Mouse (Mus musculus) lung, embryonic 14.5 days (tissue): ENCODE data around the gene Ms4a6d. TPM values are rescaled to one million over a fixed set of nuclear protein-coding genes. Genes with fewer than 3 reads are reported as not detected.

Experiments
- ATAC-seq: fragments of 200-750 bp; cut with Nextera tagmentation; 2 replicates; pipeline ENCODE4 v1.8.0; 2017; ENCODE audit warnings: mild to moderate bottlenecking, moderate TSS enrichment, moderate library complexity; ENCODE audit not compliant: insufficient read depth
- DNase-seq: peaks from one replicate; pipeline ENCODE4 v3.0.0-alpha.2; 2015
- H3K27ac ChIP-seq: fragments of 300-500 bp; sonication (generic); 2 replicates; pipeline ENCODE4 v1.5.1; 2014; ENCODE audit warnings: low read depth, mild to moderate bottlenecking, moderate library complexity
- H3K27me3 ChIP-seq: fragments of 300-500 bp; sonication (generic); 2 replicates; pipeline ENCODE4 v1.6.1; 2014; ENCODE audit warnings: low read length, control low read depth; ENCODE audit not compliant: insufficient read depth
- H3K36me3 ChIP-seq: fragments of 300-500 bp; sonication (generic); 2 replicates; pipeline ENCODE4 v1.6.1; 2014; ENCODE audit warnings: control low read depth; ENCODE audit not compliant: insufficient read depth
- H3K4me1 ChIP-seq: fragments of 300-500 bp; sonication (generic); 2 replicates; pipeline ENCODE4 v1.6.1; 2014; ENCODE audit warnings: antibody characterized with exemption, control low read depth; ENCODE audit not compliant: insufficient read depth
- H3K4me2 ChIP-seq: fragments of 300-500 bp; sonication (generic); 2 replicates; pipeline ENCODE4 v1.6.1; 2014; ENCODE audit warnings: mild to moderate bottlenecking
- H3K4me3 ChIP-seq: fragments of 300-500 bp; sonication (generic); 2 replicates; pipeline ENCODE4 v1.5.1; 2014; ENCODE audit warnings: low read depth, low read length
- H3K9ac ChIP-seq: fragments of 300-500 bp; sonication (generic); 2 replicates; pipeline ENCODE4 v1.6.1; 2014
- H3K9me3 ChIP-seq: fragments of 300-500 bp; sonication (generic); 2 replicates; pipeline ENCODE4 v1.6.1; 2016; ENCODE audit warnings: low read depth, low read length, control low read depth
- CTCF ChIP-seq: IDR thresholded peaks from 2 replicates; pipeline ENCODE4 v1.5.1; 2016; ENCODE audit warnings: antibody characterized with exemption, low read depth
- WGBS: fragments of 180-500 bp; shearing (Covaris S2); extraction: QIAGEN DNeasy Blood & Tissue Kit; methylation state at CpG from one replicate; pipeline ENCODE4 v1.1.7; 2014; 5-methylcytosine and 5-hydroxymethylcytosine counted together
- polyA plus RNA-seq: library from polyadenylated mRNA; unstranded; fragments of >200 nt; fragmentation: Nextera tagmentation; extraction: Ambion mirVana; gene quantifications from 2 replicates; pipeline ENCODE4 v1.2.1, GENCODE M21; 2014

The Ms4a6d gene
- polyA plus RNA-seq: 5.2 and 6.0 TPM in 2 replicates

DNA sequence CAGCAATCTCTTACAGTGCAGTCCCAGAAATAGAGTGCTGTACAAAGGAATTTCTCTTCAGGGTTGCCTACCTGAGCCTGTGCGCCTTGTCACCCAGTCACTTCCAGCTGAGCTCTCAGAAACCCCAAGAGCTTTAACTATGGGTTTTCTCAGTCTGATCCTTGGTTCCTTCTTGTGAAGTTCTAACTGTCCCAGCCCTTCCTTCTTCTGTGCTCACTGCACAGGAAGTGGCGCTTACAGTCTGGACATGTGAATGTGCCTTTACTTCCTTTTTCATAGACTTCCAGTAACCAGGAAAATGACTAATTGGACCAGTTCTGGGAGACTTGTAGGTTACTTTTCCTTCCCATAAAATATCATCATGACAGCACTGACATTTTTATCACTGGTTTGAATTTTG is at the start of gene Ms4a6d:
Gene Ms4a6d (minus strand): TSS at position 247 of the 400 bp plus-strand sequence.
- H3K9ac ChIP-seq: no peak within 1 kb of the TSS
- H3K9me3 ChIP-seq: no peaks in the 10 kb centered on the region
- H3K36me3 ChIP-seq: no peaks in the 10 kb centered on the region
- no peak within 1 kb of the TSS for H3K4me3 ChIP-seq
- no peaks in the 10 kb centered on the region for H3K4me1 ChIP-seq
- ATAC-seq (no peak), DNase-seq (no peak)
- H3K27me3 ChIP-seq: no peaks in the 10 kb centered on the region
- WGBS: 85% methylated on average over 2 of the region's 2 CpGs
- no peak within 1 kb of the TSS for H3K27ac ChIP-seq
- TF ChIP-seq CTCF: no peak
- no peak within 1 kb of the TSS for H3K4me2 ChIP-seq

DNA sequence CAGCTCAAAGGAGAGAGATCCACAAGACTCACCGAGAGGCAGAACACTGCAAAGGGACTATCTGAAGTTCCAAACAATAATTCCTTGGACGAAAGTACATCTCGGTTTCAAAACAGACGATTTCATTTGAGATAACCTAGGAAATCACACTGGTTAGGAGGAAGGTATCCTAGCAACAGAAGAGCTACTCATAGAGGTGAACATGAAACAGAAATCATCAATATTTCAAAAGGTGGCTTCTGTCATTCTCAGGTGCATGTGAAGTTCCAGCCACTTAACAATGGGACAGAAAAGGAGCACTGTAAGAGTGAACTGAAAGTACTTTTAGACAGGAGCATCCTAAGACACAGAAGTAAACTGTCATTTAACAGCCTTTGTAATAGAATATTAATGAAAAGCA is 44.9 kb upstream of the Ms4a6d start:
- Histone ChIP-seq H3K4me1 (no peaks in the 10 kb centered on the region), H3K9me3 (no peaks in the 10 kb centered on the region), H3K27me3 (no peaks in the 10 kb centered on the region), H3K9ac (no peak overlapping the region), H3K27ac (no peak overlapping the region), H3K36me3 (no peaks in the 10 kb centered on the region), H3K4me3 (no peak overlapping the region), H3K4me2 (no peak overlapping the region)
- DNase-seq: no peak
- no peak for TF ChIP-seq CTCF
- no peak for ATAC-seq
- WGBS: 60% methylated on average over 4 of the region's 4 CpGs

DNA sequence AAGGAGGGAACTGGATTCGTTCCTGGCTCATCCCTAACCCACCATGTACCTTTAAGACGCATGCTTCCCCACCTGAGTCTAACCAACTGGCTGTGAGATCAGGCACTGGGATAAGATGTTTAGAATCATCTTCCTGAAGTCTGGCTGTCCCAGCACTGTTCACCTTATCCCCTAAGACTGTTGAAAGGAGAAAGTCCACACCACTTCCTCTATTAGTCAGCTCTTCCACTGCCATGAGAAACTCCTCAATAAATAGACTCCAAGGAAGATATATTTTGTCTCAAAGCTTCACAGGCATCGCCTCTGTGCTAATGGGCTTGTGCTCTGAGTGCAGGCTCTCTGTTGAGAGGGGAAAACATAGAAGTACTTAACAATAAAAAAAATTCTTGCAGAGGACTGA is 41.5 kb upstream of the Ms4a6d start:
- Histone ChIP-seq H3K27ac (no peak overlapping the region), H3K4me1 (no peaks in the 10 kb centered on the region), H3K36me3 (no peaks in the 10 kb centered on the region), H3K9me3 (no peaks in the 10 kb centered on the region), H3K4me2 (no peak overlapping the region), H3K27me3 (no peaks in the 10 kb centered on the region), H3K9ac (no peak overlapping the region), H3K4me3 (no peak overlapping the region)
- ATAC-seq (no peak), DNase-seq (no peak)
- WGBS: 75% methylated on average over 3 of the region's 3 CpGs
- TF ChIP-seq CTCF: no peak

DNA sequence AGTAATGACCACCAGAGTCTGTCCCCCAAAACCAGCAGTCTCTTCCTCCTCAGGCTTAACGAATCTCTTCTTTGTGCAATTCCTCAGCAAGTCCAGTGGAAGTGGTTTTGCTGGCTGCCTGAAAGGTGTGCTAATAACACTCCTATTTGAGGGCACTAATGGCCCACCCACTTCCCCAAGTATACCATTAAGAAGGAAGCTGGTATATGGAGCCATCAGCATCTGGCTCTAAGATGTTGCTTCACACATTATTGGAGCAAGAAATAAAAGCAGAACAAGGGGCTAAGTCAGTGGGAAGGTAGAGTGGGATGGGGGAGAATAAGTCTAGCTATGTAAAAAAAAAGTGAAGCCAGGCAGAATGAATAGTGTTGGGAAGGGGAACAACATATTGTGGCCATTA is 36.1 kb upstream of the Ms4a6d start, which contains the start of gene Ms4a3:
Gene Ms4a3 (minus strand): TSS at position 120 of the 400 bp plus-strand sequence.
- DNase-seq (no peak), ATAC-seq (no peak)
- Histone ChIP-seq H3K36me3 (no peaks in the 10 kb centered on the region), H3K9me3 (no peaks in the 10 kb centered on the region), H3K4me2 (no peak within 1 kb of the TSS), H3K9ac (no peak within 1 kb of the TSS), H3K27ac (no peak within 1 kb of the TSS), H3K4me3 (no peak within 1 kb of the TSS), H3K4me1 (no peaks in the 10 kb centered on the region), H3K27me3 (no peaks in the 10 kb centered on the region)
- TF ChIP-seq CTCF: no peak
- 50% methylated on average over 1 of the region's 1 CpGs for WGBS

DNA sequence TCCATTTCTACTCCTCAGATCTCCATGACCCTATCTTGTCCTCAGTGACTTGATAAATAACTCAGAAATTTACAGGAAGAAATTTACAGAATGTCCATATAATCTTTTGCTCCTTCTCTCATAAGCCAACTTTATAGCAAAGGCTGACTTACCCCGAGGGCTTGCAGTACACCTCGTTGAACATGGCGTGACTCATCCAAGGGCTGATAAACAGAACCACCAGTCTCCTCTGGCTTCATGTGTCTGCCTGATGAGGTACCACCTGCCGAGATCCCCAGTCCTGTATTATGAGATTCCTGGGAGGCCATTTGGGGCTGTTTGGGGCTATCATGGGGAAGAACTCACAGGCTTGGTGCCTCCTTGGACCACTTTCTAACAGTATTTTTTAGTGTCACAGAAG is 34.4 kb upstream of the Ms4a6d start:
- no peak overlapping the region for H3K4me3 ChIP-seq
- no peak overlapping the region for H3K27ac ChIP-seq
- H3K9me3 ChIP-seq: no peaks in the 10 kb centered on the region
- no peaks in the 10 kb centered on the region for H3K36me3 ChIP-seq
- H3K9ac ChIP-seq: no peak overlapping the region
- TF ChIP-seq CTCF: no peak
- DNase-seq (no peak), ATAC-seq (no peak)
- 68% methylated on average over 4 of the region's 4 CpGs for WGBS
- no peak overlapping the region for H3K4me2 ChIP-seq
- no peaks in the 10 kb centered on the region for H3K4me1 ChIP-seq
- H3K27me3 ChIP-seq: no peaks in the 10 kb centered on the region

DNA sequence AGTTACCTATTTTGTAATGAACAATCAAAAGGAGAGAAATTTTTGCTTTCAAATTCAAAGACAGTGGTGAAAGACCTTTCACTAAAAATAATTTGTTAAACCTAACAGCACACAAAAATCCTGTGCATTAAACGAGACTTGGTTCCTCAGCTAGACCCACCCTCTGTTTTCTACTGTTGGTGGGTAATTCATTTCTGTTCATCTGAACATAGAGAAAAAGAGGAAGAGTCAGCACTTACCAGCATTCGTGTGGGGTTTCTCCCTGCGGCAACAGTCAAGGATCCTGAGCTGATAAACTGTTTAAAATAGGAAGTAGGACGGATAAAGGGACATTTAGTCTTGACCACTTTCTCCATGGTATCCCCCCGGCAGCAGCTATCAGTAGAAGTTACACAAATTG is 30.9 kb upstream of the Ms4a6d start:
- H3K27me3 ChIP-seq: no peaks in the 10 kb centered on the region
- no peaks in the 10 kb centered on the region for H3K36me3 ChIP-seq
- H3K4me2 ChIP-seq: no peak overlapping the region
- H3K4me1 ChIP-seq: no peaks in the 10 kb centered on the region
- DNase-seq (no peak), ATAC-seq (no peak)
- H3K9ac ChIP-seq: no peak overlapping the region
- WGBS: 63% methylated on average over 5 of the region's 5 CpGs
- H3K27ac ChIP-seq: no peak overlapping the region
- H3K9me3 ChIP-seq: no peaks in the 10 kb centered on the region
- H3K4me3 ChIP-seq: no peak overlapping the region
- no peak for TF ChIP-seq CTCF

DNA sequence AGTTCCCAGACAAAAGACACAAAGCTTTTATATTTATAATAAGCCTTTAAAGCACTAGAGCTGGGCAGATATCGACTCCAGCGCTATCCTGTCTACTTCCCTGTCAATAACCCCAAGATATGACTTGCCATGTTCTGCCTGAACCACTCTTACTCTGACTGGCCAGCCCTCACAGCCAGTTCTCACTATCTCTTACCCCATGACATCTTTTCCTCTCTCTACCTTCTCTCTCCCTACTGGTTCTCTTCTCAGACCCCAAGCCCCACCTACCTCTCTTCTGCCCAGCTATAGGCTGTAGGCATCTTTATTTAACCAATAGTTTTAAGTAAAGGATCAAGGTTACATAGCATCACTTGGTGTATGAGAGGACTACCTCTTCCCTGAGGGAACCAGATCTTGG is 29.7 kb upstream of the Ms4a6d start:
- Histone ChIP-seq H3K36me3 (no peaks in the 10 kb centered on the region), H3K4me2 (no peak overlapping the region), H3K27ac (no peak overlapping the region), H3K27me3 (no peaks in the 10 kb centered on the region), H3K9ac (no peak overlapping the region), H3K4me3 (no peak overlapping the region), H3K4me1 (no peaks in the 10 kb centered on the region), H3K9me3 (no peaks in the 10 kb centered on the region)
- 65% methylated on average over 2 of the region's 2 CpGs for WGBS
- ATAC-seq (no peak), DNase-seq (no peak)
- no peak for TF ChIP-seq CTCF

DNA sequence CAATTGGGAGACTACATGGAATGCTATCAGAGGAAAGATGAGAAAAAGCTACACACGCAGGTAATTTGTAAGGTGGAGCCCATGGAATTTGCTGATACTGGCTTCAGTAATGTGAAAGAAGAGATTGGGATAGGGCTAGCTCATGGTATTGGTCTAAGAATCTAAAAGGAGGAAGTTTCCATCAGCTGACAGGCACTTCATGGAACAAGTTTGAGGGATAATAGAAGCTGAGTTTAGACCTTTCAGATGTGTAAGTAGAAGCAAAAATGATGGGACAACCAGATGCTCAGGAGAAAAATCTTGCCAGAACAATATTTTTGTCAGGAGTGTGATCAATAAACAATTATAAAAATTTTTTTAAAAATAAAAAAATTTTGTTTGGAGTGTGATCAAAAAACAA is 29.1 kb upstream of the Ms4a6d start:
- H3K4me2 ChIP-seq: no peak overlapping the region
- no peak overlapping the region for H3K4me3 ChIP-seq
- H3K36me3 ChIP-seq: no peaks in the 10 kb centered on the region
- no peak for TF ChIP-seq CTCF
- no peak overlapping the region for H3K27ac ChIP-seq
- ATAC-seq: no peak
- no peaks in the 10 kb centered on the region for H3K9me3 ChIP-seq
- H3K27me3 ChIP-seq: no peaks in the 10 kb centered on the region
- H3K4me1 ChIP-seq: no peaks in the 10 kb centered on the region
- H3K9ac ChIP-seq: no peak overlapping the region
- 79% methylated on average over 1 of the region's 1 CpGs for WGBS
- DNase-seq: no peak
